Mouse (Mus musculus): ENCODE measurements at regions not wholly inside any gene's neighbourhood (a gene's known extent, or its start where the extent isn't known, plus 50 kb on each side); places are given as distances from the start of the nearest gene placed in this dataset.

GRCm38 (mm10) chr1:57033244-57033643 lies 54.8 kb upstream of the Satb2 start:
- TF ChIP-seq CTCF (conservative IDR thresholded peaks at IDR 0.05; ENCODE audit: insufficient read depth, insufficient read length, low read depth, low read length) = no peak
- no peak for TF ChIP-seq POLR2A (IDR thresholded peaks at IDR 0.05; ENCODE audit: low read depth, low read length)
